Mouse (Mus musculus): ENCODE data around the gene Tle2.

GRCm38 (mm10) chr10:81565257-81566228 is 8.8 kb upstream of the Tle2 start:
- TF ChIP-seq EP300 (IDR thresholded peaks at IDR 0.05; ENCODE audit: low read depth) (no peak), CTCF (IDR thresholded peaks at IDR 0.05; ENCODE audit: low read depth) (no peak)

All from liver, postnatal 0 days (tissue).